Mouse (Mus musculus): ENCODE data around the gene Aspscr1.
"Not testable (repeated sequence)": the region's sequence is repeated elsewhere in the genome, so short reads cannot be mapped to it uniquely, and the experiment has no call there.

Gene Aspscr1

GRCm38 (mm10) chr11:120715131-120715530, 42.4 kb downstream of the Aspscr1 start:
- no peak for DNase-seq

GRCm38 (mm10) chr11:120719242-120719641, 46.5 kb downstream of the Aspscr1 start:
- no peak for DNase-seq

- DNase-seq = peak; percentile 57
Measured at GRCm38 (mm10) chr11:120719841-120720376, 47.1 kb downstream of the Aspscr1 start.

GRCm38 (mm10) chr11:120720450-120720849, 47.7 kb downstream of the Aspscr1 start:
- DNase-seq = peak; percentile 90

GRCm38 (mm10) chr11:120721124-120722066, 48.6 kb downstream of the Aspscr1 start, which contains the start of gene Rac3:
Rac3 (plus strand) TSS chr11:120721470.
- DNase-seq = peak; percentile 77

- DNase-seq = no peak
Measured at GRCm38 (mm10) chr11:120722067-120722630, 49.4 kb downstream of the Aspscr1 start.

- no peak for DNase-seq
Measured at GRCm38 (mm10) chr11:120722761-120723382, 50.1 kb downstream of the Aspscr1 start.

- no peak for DNase-seq
Measured at GRCm38 (mm10) chr11:120723509-120723908, 50.7 kb downstream of the Aspscr1 start.

- no peak for DNase-seq
Measured at GRCm38 (mm10) chr11:120726243-120727168, 53.7 kb downstream of the Aspscr1 start.

GRCm38 (mm10) chr11:120727169-120727527, 54.4 kb downstream of the Aspscr1 start, which contains the start of gene Dcxr:
Dcxr (minus strand) TSS chr11:120727281.
- peak; percentile 87 for DNase-seq

GRCm38 (mm10) chr11:120727564-120727963, 54.8 kb downstream of the Aspscr1 start:
- DNase-seq = no peak

- no peak for DNase-seq
Measured at GRCm38 (mm10) chr11:120728530-120729240, 55.9 kb downstream of the Aspscr1 start.

GRCm38 (mm10) chr11:120729432-120730050, 56.8 kb downstream of the Aspscr1 start:
- DNase-seq = not testable (repeated sequence)

GRCm38 (mm10) chr11:120730331-120730870, 57.6 kb downstream of the Aspscr1 start:
- no peak for DNase-seq

- DNase-seq = no peak
Measured at GRCm38 (mm10) chr11:120731395-120731794, 58.6 kb downstream of the Aspscr1 start.

GRCm38 (mm10) chr11:120731858-120732680, 59.3 kb downstream of the Aspscr1 start, which contains the start of gene Cbr2:
Cbr2 (minus strand) TSS chr11:120732114.
- no peak for DNase-seq

- DNase-seq = no peak
Measured at GRCm38 (mm10) chr11:120733521-120733920, 60.7 kb downstream of the Aspscr1 start.

GRCm38 (mm10) chr11:120736424-120736823, 63.7 kb downstream of the Aspscr1 start:
- DNase-seq = no peak

GRCm38 (mm10) chr11:120740981-120741380, 68.2 kb downstream of the Aspscr1 start:
- no peak for DNase-seq

Data from cerebellum, adult 11-12 months (tissue).